Mouse (Mus musculus) neutrophil, adult 59 days (primary cell): Measurements from ENCODE around the gene Ftcd. TPM values are rescaled to one million over a fixed set of nuclear protein-coding genes. Genes with fewer than 3 reads are reported as not detected.

Experiments
- total RNA-seq, 2 experiments: library from RNA; stranded (reverse); gene quantifications; 1 replicate in 1 of 2; 2 replicates in 1 of 2; pipeline ENCODE4 v1.2.4; 2023

The Ftcd gene
- not detected for total RNA-seq

GRCm38 (mm10) chr10:76575374-76575773, at the start of gene Ftcd:
Ftcd (plus strand) TSS chr10:76575648.

GRCm38 (mm10) chr10:76531375-76531774, 44.1 kb upstream of the Ftcd start, which contains the start of gene Lss:
Lss (plus strand) TSS chr10:76531588.

DNA sequence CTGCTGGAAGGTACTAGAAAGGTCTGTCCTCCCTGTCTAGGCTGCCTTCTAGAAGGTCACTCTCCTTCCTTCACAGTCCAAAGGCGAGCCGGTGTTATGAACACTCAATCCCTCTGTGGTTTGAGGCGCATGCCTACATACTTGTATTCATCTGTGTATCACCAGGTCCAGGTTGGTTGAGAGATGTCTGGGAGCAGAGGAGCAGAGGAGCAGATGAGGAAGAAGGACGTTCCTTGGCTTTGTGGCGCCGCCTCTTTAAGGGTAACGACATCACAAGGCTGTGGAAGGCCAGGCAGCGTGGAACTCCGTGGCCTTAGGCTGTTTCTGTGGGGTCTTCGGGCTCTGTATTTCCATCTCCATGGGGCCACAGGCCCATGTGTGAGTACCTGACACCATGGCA, 13.5 kb upstream of the Ftcd start, which contains the start of gene Spatc1l:
Gene Spatc1l, plus strand, starts transcription at position 301 of the 400 bp plus-strand sequence.

GRCm38 (mm10) chr10:76622928-76623680, 47.7 kb downstream of the Ftcd start, which contains the start of gene Col6a2:
Col6a2 (minus strand) TSS chr10:76623630.

Other genes starting within 250 kb of the Ftcd start
- 1 to 10 TPM; 6.9 to 7.7 TPM for gene Dip2a, start 230.4 kb upstream of the Ftcd start, total RNA-seq
- 1 to 10 TPM; 8.2 to 9.0 TPM for gene AC141477.1, start 135.2 kb upstream of the Ftcd start, total RNA-seq
- gene Pcnt, start 132.9 kb upstream of the Ftcd start, total RNA-seq: 10 to 100 TPM; 31.2 to 37.5 TPM
- gene 2610028H24Rik, start 126.6 kb upstream of the Ftcd start, total RNA-seq: not detected
- 10 to 100 TPM; 45.2 to 49.9 TPM for gene Mcm3ap, start 106.7 kb upstream of the Ftcd start, total RNA-seq
- 1 to 10 TPM in 1 of 2 experiments, under 1 TPM in 1; 0.84 to 1.6 TPM for gene Ybey, start 106.5 kb upstream of the Ftcd start, total RNA-seq
- 1 to 10 TPM; 4.4 to 8.6 TPM for gene Lss, start 44.1 kb upstream of the Ftcd start, total RNA-seq
- gene Spatc1l, start 13.4 kb upstream of the Ftcd start, total RNA-seq: not detected
- gene Col6a2, start 48.0 kb downstream of the Ftcd start, total RNA-seq: under 1 TPM; 0.36 to 0.40 TPM
- gene Col6a1, start 150.5 kb downstream of the Ftcd start, total RNA-seq: 1 to 10 TPM in 1 of 2 experiments, under 1 TPM in 1; 0.24 to 1.0 TPM